Mouse (Mus musculus) layer of hippocampus, adult 2 months (tissue): ENCODE measurements around the gene Pqlc2. TPM values are rescaled to one million over a fixed set of nuclear protein-coding genes. Genes with fewer than 3 reads are reported as not detected.

Experiments
- DNase-seq, 2 experiments: peaks; one replicate each; pipeline ENCODE4 v3.0.0; 2022; ENCODE audit warnings: low spot score in 2 of 2
- H3K27ac ChIP-seq: fragments of 200-600 bp; 2 replicates; pipeline ENCODE4 v1.8.1; 2022
- H3K4me3 ChIP-seq: fragments of 200-600 bp; 2 replicates; pipeline ENCODE4 v1.8.1; 2022; ENCODE audit warnings: mild to moderate bottlenecking
- CTCF ChIP-seq: fragments of 200-600 bp; conservative IDR thresholded peaks from 2 replicates; pipeline ENCODE4 v1.8.1; 2022; ENCODE audit warnings: antibody characterized with exemption, mild to moderate bottlenecking, moderate library complexity
- total RNA-seq, 2 experiments: library from RNA; stranded (reverse); gene quantifications; 2 replicates each; pipeline ENCODE4 v1.2.3; 2021

Gene Pqlc2
- total RNA-seq, 2 experiments from 2014 or later, result 12.5 to 13.3 TPM

DNA sequence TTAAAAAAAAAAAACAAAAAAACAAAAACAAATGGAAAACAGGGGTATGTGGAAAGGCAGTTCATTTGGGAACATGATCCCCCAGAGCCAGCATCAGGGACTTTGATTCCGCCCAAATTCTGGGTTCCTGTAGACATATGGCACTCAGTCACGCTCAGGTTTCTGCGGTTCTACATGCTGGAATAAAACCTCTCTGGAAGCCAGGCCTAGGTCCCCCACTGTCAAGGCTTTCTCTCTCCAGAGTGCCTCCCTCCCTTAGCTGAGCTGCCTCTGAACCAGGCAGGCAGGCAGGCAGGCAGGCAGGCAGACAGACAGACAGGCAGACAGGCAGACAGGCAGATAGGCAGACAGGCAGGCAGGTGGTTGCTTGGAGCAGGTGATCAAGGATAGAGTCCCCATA, 40.3 kb downstream of the Pqlc2 start:
- H3K27ac ChIP-seq, result peak overlapping the region; percentile 11; the same call in 1 of the 2 replicates
- no peak for TF ChIP-seq CTCF
- no peak overlapping the region for H3K4me3 ChIP-seq

DNA sequence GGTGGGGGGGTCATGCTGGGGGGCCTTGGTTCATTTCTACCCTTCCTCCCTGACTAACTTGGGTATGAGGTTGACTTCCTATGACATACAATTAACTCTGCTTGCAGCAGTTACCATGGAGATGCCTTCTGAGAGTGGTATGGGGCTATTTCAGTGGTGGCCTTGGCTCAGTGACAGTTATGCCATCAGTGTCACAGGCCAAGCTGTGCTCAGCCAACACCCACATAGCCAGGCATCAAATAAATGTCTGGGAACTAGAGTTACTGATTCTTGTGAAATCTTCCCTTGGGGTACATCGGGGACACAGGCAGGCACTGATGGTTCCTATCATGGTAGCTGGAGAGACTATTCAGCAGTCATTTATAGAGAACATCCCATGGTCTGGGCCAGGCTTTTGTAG, 42.3 kb downstream of the Pqlc2 start:
- DNase-seq, result no peak
- TF ChIP-seq CTCF, result no peak
- Histone ChIP-seq H3K27ac (peak overlapping the region; percentile 7; the same call in 1 of the 2 replicates), H3K4me3 (no peak overlapping the region)

More for the DNA sequence above, 40.3 kb downstream of the Pqlc2 start:
- DNase-seq, result no peak

DNA sequence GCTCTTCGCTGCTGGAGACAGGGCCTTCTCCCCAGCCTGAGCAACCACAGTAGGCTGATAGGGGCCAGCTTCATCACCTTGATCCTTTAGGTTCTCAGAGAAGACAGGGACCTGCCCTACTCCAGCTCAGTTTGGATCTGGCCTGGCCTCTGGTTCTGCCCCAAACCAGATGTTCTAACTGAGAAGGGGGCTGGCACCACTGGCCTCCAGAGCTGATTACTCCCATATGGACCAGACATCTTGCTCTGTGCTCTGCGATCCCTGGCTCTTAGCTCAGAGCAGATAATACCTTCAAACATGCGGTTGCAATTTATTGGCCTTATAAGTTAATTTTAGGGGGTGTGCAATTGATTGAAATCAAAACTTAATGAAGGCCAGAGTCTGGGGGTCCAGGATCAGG, 43.2 kb downstream of the Pqlc2 start:
- DNase-seq, result no peak
- peak overlapping the region; percentile 76; the same call in 1 of the 2 replicates for H3K27ac ChIP-seq
- H3K4me3 ChIP-seq, result no peak overlapping the region
- no peak for TF ChIP-seq CTCF

DNA sequence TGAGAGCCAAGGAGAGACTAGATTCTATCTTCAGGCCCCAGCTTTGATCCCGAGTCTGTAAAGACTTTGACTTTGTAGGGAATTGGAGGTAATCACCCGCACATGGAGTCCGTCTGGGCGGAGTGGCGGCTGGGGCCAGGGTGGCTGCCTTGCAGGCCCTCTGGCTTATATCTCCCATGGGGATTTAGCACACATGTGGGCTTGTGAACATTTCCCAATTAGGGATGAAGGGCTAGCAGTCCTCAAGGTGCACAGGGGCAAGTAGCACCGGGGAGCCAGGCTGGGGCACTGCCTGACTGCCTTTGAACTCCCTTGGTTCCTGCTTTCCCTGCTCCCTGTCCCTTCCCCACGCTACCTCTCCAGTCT, 44.0 kb downstream of the Pqlc2 start:
- H3K27ac ChIP-seq, result peak overlapping the region; percentile 76
- no peak for TF ChIP-seq CTCF
- no peak overlapping the region for H3K4me3 ChIP-seq
- no peak for DNase-seq

DNA sequence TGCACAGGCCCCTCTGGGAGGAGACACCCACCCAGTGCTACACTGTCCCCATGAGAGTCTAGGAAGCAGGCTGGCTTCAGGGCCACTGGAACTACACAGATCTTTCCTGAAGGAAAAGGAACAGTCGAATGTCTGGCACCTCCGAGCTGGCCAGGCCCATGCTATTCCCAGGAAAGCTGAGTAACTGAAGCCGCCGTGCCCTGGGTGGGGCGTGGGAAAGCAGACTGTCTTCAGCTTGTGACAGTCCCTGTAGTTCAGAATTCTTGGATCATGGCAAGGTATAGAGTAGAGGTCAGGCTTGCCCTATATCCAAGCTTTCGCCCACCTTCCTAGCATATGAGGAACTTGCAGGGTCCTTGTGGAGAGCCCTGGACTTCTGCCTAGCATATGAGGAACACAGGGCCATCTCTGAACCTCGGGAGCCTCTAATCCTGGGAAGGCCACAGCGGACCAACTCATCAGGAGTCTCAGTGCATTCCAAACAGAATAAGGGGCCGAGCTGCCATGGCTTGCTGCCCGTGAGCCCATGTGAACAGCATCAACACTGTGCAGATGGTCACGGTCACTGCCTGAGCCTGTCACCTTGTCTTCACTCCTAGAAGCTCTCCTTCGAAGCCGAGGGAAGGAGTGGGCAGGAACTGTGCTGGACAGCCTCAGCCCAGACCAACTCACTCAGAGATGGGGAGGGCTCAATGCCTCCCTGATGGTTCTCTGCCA, 44.6 kb downstream of the Pqlc2 start:
- peak overlapping the region; percentile 76 for H3K27ac ChIP-seq
- H3K4me3 ChIP-seq, result no peak overlapping the region
- TF ChIP-seq CTCF, result no peak
- no peak for DNase-seq

DNA sequence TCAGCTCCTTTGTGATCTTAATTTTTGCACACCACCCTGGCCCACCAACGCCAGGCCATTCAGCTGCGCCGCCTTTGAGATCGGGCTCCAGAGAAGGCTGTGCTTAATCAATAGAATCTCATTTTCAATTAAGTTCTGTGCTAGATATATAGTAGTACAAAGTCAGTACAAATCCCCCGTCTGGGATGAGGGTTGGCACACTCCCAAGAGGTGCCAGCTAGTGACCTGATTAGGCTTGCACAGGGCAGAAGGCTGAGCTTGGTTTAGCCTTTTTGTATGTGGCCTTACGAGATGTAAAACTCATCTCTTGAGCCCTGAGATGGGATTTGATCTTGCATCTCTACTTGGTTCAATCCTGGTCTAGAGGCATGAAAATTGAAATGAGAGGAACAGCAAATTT, 47.5 kb downstream of the Pqlc2 start:
- H3K4me3 ChIP-seq, result no peak overlapping the region
- no peak overlapping the region for H3K27ac ChIP-seq
- no peak for DNase-seq
- no peak for TF ChIP-seq CTCF

DNA sequence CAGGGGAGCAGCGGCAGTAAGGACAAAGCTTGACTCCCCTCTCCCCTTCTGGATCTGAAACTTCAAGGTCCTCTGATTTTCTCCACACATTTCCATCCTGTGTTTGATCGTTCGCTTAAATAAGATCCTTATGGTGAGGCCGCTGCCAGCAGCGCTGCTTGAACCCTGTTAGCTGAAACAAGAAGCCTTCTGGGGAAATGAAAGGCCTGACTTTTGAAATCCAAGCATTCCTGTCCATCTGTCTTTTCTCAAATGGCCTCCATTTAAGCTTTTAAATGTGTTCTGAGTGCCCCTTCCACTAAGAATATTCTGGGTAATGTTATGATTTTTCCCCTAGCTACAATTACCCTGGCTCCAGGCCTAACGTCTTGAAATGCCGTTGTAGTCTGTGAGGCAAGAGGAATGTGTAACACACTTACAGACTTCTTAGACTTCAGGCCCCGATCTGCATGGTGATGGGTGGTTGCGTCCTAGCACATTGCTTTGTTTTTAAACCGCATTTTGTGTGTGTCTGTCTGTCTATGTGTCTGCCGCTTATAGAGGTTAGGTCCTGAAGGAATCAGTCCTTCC, 51.1 kb downstream of the Pqlc2 start:
- no peak for TF ChIP-seq CTCF
- no peak for DNase-seq
- no peak overlapping the region for H3K4me3 ChIP-seq
- peak overlapping the region; percentile 55 for H3K27ac ChIP-seq

DNA sequence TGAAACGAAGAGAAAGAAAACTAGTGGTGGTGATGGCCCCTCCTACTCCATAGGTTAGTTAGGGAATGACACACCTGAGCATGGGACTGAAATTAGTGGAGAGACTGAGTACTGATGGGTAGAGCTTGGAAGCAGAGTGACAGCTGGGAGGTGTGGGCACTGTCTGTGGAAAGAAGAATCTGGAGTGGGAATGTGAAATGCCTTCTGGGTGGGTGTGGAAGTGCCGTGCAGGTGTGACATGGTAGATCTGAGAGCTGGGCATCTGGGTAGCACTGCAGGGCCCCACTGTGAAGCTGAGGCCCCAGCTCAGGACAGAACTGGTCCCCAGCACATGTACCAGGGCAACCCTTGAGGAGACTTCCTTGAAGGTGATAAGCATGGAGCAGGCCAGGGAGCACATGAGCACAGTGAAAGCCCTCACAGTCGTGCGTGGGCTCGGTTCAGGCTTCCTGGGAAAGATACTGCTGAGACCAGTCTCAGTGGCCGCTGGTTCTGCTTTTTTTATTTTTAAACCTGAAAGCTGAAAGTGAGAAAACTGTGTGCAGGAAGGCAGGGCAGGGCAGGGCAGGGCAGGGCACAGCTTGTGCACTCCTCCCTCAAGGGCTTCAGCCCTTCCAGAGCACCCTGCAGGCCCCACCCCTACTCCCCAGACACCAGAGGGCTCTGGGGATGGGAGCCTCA, 51.7 kb downstream of the Pqlc2 start:
- Histone ChIP-seq H3K4me3 (no peak overlapping the region), H3K27ac (peak overlapping the region; percentile 55)
- no peak for DNase-seq
- no peak for TF ChIP-seq CTCF

DNA sequence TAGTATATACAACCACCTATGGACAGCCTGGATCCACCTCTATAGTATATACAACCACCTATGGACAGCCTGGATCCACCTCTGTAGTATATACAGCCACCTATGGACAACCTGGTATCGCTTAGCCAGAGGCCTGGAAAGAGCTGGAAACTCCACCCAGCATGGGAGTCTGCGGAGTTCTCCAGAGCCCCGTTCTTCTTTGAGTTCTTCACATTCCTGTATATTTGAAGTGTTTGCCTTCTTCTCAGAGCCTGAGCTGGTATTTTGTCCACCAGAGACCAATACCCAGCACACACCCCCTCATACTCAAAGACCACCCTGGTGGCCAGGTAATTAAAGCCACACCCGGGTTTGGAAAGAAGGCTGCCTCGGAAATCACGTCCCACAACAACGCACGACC, 53.8 kb downstream of the Pqlc2 start:
- no peak overlapping the region for H3K27ac ChIP-seq
- H3K4me3 ChIP-seq, result no peak overlapping the region
- no peak for DNase-seq
- no peak for TF ChIP-seq CTCF

DNA sequence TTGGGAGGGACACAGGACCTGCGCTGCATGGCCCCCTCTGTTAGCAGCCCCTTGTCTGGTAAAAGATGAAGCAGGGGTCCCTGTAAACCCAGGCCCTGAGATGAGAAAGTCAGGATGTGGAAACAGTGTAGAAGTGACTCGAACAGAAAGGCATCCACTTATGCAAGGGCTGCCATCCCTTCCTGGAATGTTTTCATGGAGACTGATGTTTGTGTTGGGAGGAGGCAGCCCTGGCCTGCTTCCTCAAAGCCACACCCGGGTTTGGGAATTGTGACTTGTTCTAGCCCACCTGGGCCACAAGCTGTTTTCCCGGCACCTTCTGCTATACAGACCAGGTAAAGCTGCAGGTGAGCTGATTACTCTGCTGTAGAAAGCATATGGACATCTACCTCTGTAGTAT, 54.4 kb downstream of the Pqlc2 start:
- H3K4me3 ChIP-seq, result no peak overlapping the region
- TF ChIP-seq CTCF, result no peak
- no peak for DNase-seq
- no peak overlapping the region for H3K27ac ChIP-seq

DNA sequence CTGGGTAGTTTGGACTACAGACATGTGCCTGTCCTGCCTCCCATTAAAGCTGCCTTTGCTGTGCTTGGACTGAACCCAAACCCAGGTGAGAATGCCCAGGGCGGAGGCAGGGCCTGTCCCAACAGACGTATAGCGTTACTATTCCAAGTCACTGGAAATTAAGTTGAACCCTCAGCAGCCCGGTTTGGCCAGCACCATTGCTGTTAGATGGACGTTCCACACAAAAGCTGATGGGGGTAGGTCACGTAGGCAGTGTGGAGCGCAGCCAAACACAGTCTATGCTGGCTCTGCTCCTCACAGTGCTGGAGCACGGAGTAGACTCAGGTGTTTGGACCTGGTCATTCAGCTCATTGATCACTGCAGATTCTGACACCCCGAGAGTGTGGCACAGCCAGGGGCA, 57.3 kb downstream of the Pqlc2 start:
- DNase-seq, result no peak
- Histone ChIP-seq H3K4me3 (no peak overlapping the region), H3K27ac (no peak overlapping the region)
- no peak for TF ChIP-seq CTCF

DNA sequence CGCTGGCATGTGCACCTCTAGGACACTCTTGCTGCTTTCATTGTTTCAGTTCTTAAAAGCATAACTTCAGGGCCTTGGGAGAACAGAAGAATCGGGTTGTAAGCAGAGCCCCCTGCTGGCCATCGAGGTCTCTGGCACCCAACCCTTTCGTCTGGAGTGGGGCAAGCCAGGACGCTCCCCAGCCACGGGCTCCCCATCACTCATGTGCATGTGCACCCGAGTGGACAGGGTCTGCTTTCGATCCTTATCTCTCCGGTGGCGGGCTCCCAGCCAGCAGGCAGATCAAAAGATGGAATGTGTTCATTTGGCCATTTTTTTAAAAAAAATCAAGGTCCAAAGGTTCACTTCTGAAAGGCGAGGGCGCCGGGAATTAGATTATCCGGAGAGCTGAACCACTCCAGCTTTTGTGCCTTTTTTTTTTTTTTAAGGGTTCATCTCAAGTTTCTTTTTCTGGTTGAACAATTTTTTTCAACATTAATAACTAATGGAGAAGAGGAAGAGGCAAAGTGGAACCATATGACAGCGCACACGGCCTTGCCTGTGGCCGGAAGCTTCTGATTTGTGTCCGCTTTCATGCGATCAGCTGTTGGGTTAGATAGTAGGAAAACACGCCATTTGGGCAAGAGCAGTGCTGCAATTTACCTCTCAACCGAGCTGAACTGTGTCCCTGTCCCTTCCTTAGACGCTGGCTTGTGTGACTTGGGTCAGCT, 58.3 kb downstream of the Pqlc2 start:
- H3K27ac ChIP-seq, result no peak overlapping the region; the same call in 1 of the 2 replicates
- peak; percentile 75 to 82 for DNase-seq
- peak; percentile 93 for TF ChIP-seq CTCF
- no peak overlapping the region for H3K4me3 ChIP-seq

DNA sequence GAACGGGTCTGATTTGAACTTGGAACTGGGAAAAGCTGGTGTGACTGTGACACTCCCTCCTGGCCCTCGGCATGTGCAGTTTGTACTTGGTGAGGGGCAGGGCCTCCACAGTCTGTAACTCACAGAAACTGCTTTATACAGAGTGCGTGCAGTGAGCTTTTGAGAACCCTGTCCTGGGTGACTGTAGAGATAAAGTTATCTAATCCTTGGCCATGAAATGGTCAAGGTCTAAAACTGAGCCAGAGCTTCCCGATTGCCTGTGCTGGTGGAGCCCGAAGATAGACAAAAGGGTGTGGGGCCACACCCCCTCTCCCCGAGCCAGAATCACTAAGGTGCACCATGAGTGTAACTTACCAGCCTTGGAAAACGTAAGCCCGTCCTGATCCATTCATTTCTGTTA, 59.6 kb downstream of the Pqlc2 start:
- peak overlapping the region; percentile 21; the same call in 1 of the 2 replicates for H3K27ac ChIP-seq
- H3K4me3 ChIP-seq, result no peak overlapping the region
- DNase-seq, result no peak
- no peak for TF ChIP-seq CTCF
